30 mouse cellular contexts compared by ENCODE assay signal in the genomic region with DNA sequence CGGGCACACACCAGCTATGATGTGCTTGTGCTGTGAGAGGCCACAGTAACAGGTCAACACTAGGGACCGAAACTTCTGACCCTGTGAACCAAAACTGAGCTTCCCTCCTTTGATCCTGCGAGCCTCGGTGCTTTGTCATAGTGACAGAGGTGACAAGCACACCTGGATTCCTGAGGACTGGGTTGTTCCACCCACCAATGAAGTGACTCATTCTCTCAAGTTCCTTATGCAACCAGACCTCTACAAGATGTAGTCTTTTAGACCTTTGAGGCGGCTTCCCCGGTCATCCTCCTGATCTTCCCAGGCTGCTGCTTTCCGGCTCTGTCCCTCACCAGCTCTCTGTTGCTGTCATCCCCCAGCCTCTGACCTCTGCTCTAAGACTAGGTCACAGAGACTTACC. TPM values are rescaled to one million over a fixed set of nuclear protein-coding genes. Genes with fewer than 3 reads are reported as not detected.
A peak's percentile ranks its signal among the peaks of the same experiment; 100 is the strongest.
DNase-seq lines count a peak whose midpoint lies in the region; ATAC-seq and TF ChIP-seq lines count a peak whose summit lies in the region.
"Had no signal": no experiment of that assay in that cellular context is flagged by ENCODE, and none has a peak within 500 bp of the region (broad histone marks: within the 10 kb centered on the region; RNA-seq: fewer than 3 reads in every experiment).

No protein-coding gene starts in this region.

- H3K9ac ChIP-seq in limb, embryonic 11.5 days (ENCODE audit: low read length) = 0 out of 2 replicates have a peak overlapping the region, but pooled peaks have one; percentile 12
- H3K9ac ChIP-seq in stomach, postnatal 0 days (ENCODE audit: low read length) = no peak overlapping the region
- H3K9ac ChIP-seq: embryonic facial prominence, embryonic 13.5 days; embryonic facial prominence, embryonic 15.5 days; forebrain, embryonic 12.5 days had no signal

- no peak for TF ChIP-seq EP300 in stomach, postnatal 0 days (optimal IDR thresholded peaks at IDR 0.05)

- no peak overlapping the region for H3K4me3 ChIP-seq in limb, embryonic 11.5 days (ENCODE audit: low read depth, low read length)
- H3K4me3 ChIP-seq in limb, embryonic 10.5 days = no peak overlapping the region
- no peak overlapping the region for H3K4me3 ChIP-seq in stomach, postnatal 0 days (ENCODE audit: low read depth, low read length)
- H3K4me3 ChIP-seq: embryonic facial prominence, embryonic 13.5 days; embryonic facial prominence, embryonic 15.5 days; erythroblast, embryonic 14.5 days; forebrain, embryonic 10.5 days; forebrain, embryonic 12.5 days had no signal

- H3K9me3 ChIP-seq in limb, embryonic 11.5 days (ENCODE audit: control insufficient read depth, low read length) = no peaks in the 10 kb centered on the region
- H3K9me3 ChIP-seq in limb, embryonic 10.5 days (replicated peaks) = no peaks in the 10 kb centered on the region
- H3K9me3 ChIP-seq in stomach, postnatal 0 days (ENCODE audit: control insufficient read depth, low read length) = no peaks in the 10 kb centered on the region
- H3K9me3 ChIP-seq: embryonic facial prominence, embryonic 13.5 days; embryonic facial prominence, embryonic 15.5 days; forebrain, embryonic 10.5 days; forebrain, embryonic 12.5 days; G1E had no signal

- no peak overlapping the region for H3K4me2 ChIP-seq in limb, embryonic 11.5 days (ENCODE audit: low read depth, severe bottlenecking)
- no peak overlapping the region for H3K4me2 ChIP-seq in stomach, postnatal 0 days (replicated peaks; ENCODE audit: low read depth)
- H3K4me2 ChIP-seq: embryonic facial prominence, embryonic 13.5 days; embryonic facial prominence, embryonic 15.5 days; forebrain, embryonic 12.5 days had no signal

- no peak overlapping the region for H3K27ac ChIP-seq in limb, embryonic 11.5 days (replicated peaks; ENCODE audit: low read depth, low read length)
- H3K27ac ChIP-seq in limb, embryonic 10.5 days = no peak overlapping the region
- H3K27ac ChIP-seq in stomach, postnatal 0 days (replicated peaks) = peak overlapping the region; percentile 45
- H3K27ac ChIP-seq: embryonic facial prominence, embryonic 13.5 days; embryonic facial prominence, embryonic 15.5 days; forebrain, embryonic 10.5 days; forebrain, embryonic 12.5 days had no signal

- H3K36me3 ChIP-seq in limb, embryonic 11.5 days (ENCODE audit: control insufficient read depth, insufficient read depth, low read length) = no peaks in the 10 kb centered on the region
- no peaks in the 10 kb centered on the region for H3K36me3 ChIP-seq in limb, embryonic 10.5 days
- H3K36me3 ChIP-seq in stomach, postnatal 0 days (ENCODE audit: control insufficient read depth, insufficient read depth, low read length) = no peaks in the 10 kb centered on the region
- H3K36me3 ChIP-seq: embryonic facial prominence, embryonic 13.5 days; embryonic facial prominence, embryonic 15.5 days; forebrain, embryonic 10.5 days; forebrain, embryonic 12.5 days had no signal

- WGBS in limb, embryonic 11.5 days = 81% methylated on average over 7 of the region's 7 CpGs
- WGBS in limb, embryonic 10.5 days = 77% methylated on average over 7 of the region's 7 CpGs
- WGBS in stomach, postnatal 0 days = 61% methylated on average over 7 of the region's 7 CpGs

- no peak for TF ChIP-seq CTCF in stomach, postnatal 0 days (IDR thresholded peaks at IDR 0.05; ENCODE audit: low read depth)

- ATAC-seq in frontal cortex, adult (ENCODE audit: low TSS enrichment) = peak; percentile 69
- ATAC-seq in limb, embryonic 11.5 days (ENCODE audit: insufficient number of reproducible peaks, low FRiP score, low TSS enrichment, low read depth) = no peak
- peak; percentile 69 for ATAC-seq in stomach, postnatal 0 days (ENCODE audit: low FRiP score, low TSS enrichment)
- ATAC-seq: activated CD4-positive, CD25-positive, alpha-beta regulatory T cell, adult 4 months; CD4-positive, CD25-positive, alpha-beta regulatory T cell, adult 4 months; forebrain, embryonic 14.5 days; Patski had no signal

- no peaks in the 10 kb centered on the region for H3K4me1 ChIP-seq in limb, embryonic 11.5 days (ENCODE audit: control insufficient read depth, insufficient read depth, low read length)
- H3K4me1 ChIP-seq in limb, embryonic 10.5 days = no peaks in the 10 kb centered on the region
- no peaks in the 10 kb centered on the region for H3K4me1 ChIP-seq in stomach, postnatal 0 days (replicated peaks; ENCODE audit: control insufficient read depth, insufficient read depth)
- H3K4me1 ChIP-seq: embryonic facial prominence, embryonic 13.5 days; embryonic facial prominence, embryonic 15.5 days; forebrain, embryonic 10.5 days; forebrain, embryonic 12.5 days had no signal

- no peak for DNase-seq in frontal cortex, adult 2 months (ENCODE audit: extremely low spot score in 1 of 2, low spot score in 1 of 2)
- no peak for DNase-seq in limb, embryonic 11.5 days (ENCODE audit: low spot score)
- DNase-seq in limb, embryonic 10.5 days (ENCODE audit: low spot score) = no peak
- peak; percentile 15 for DNase-seq in urinary bladder, postnatal 14 days (ENCODE audit: low spot score)
- DNase-seq in urinary bladder, postnatal 25 days (ENCODE audit: low spot score) = no peak
- DNase-seq in stomach, postnatal 0 days (ENCODE audit: low spot score) = no peak
- DNase-seq in right cerebral cortex, postnatal 25 days = no peak
- DNase-seq: adrenal gland, adult 8-10 months; adrenal gland, postnatal 14 days; adrenal gland, postnatal 36 days; B cell, adult 2 months; cerebellum, adult 11 months; cerebellum, adult 18-20 months; cerebellum, adult 8-10 months; cerebellum, adult 9-11 months; cerebellum, postnatal 14 days; cerebellum, postnatal 36 days; embryo, embryonic 11 days had no signal

- no peaks in the 10 kb centered on the region for H3K27me3 ChIP-seq in limb, embryonic 11.5 days (ENCODE audit: control insufficient read depth, insufficient read depth, low read length)
- H3K27me3 ChIP-seq in limb, embryonic 10.5 days (ENCODE audit: low read depth, poor library complexity, severe bottlenecking) = no peaks in the 10 kb centered on the region
- H3K27me3 ChIP-seq in stomach, postnatal 0 days (ENCODE audit: control insufficient read depth, insufficient read depth, low read length) = no peaks in the 10 kb centered on the region
- H3K27me3 ChIP-seq: CH12.LX; embryonic facial prominence, embryonic 13.5 days; embryonic facial prominence, embryonic 15.5 days; forebrain, embryonic 12.5 days; Patski had no signal

RNA-seq across cellular contexts. Expression of gene Nln, which starts 26.9 kb away (rescaled TPM):
- 14.6 and 19.0 TPM in 2 replicates for polyA plus RNA-seq in frontal cortex, adult 2 months (2012; rRNA removed)
- 21.0 and 22.7 TPM in 2 replicates for polyA plus RNA-seq in limb, embryonic 11.5 days (2014; fragmentation: Nextera tagmentation; extraction: Ambion mirVana)
- 20.2 and 20.4 TPM in 2 replicates for polyA plus RNA-seq in limb, embryonic 10.5 days (2016; fragmentation: Nextera tagmentation; extraction: Ambion mirVana)
- polyA plus RNA-seq in stomach, postnatal 0 days (2015; fragmentation: Nextera tagmentation; extraction: Ambion mirVana) = 22.3 and 22.5 TPM in 2 replicates

RNA-seq across cellular contexts. Expression of gene Sgtb, which starts 27.0 kb away (rescaled TPM):
- 67.1 and 69.9 TPM in 2 replicates for polyA plus RNA-seq in frontal cortex, adult 2 months (2012; rRNA removed)
- 9.1 and 9.4 TPM in 2 replicates for polyA plus RNA-seq in limb, embryonic 11.5 days (2014; fragmentation: Nextera tagmentation; extraction: Ambion mirVana)
- polyA plus RNA-seq in limb, embryonic 10.5 days (2016; fragmentation: Nextera tagmentation; extraction: Ambion mirVana) = 5.8 and 7.3 TPM in 2 replicates
- polyA plus RNA-seq in stomach, postnatal 0 days (2015; fragmentation: Nextera tagmentation; extraction: Ambion mirVana) = 3.3 TPM in 2 replicates
- polyA plus RNA-seq: erythroblast, embryonic 14.5 days had no signal
